Mouse (Mus musculus): ENCODE measurements around the gene Fbxl14.

GRCm38 (mm10) chr6:119499271-119499670, 19.8 kb downstream of the Fbxl14 start:
- TF ChIP-seq EP300 (optimal IDR thresholded peaks at IDR 0.05) (no peak), CTCF (IDR thresholded peaks at IDR 0.05; ENCODE audit: low read depth) (no peak)

Data from stomach, postnatal 0 days (tissue).